Mouse (Mus musculus) limb, embryonic 10.5 days (tissue): ENCODE results near the gene Prr36. TPM values are rescaled to one million over a fixed set of nuclear protein-coding genes. Genes with fewer than 3 reads are reported as not detected.

Source experiments
- DNase-seq: peaks from one replicate; pipeline ENCODE4 v3.0.0-alpha.2; 2017; ENCODE audit warnings: low spot score
- H3K27ac ChIP-seq: fragments of 300-500 bp; sonication (generic); 2 replicates; pipeline ENCODE4 v1.5.1; 2016; ENCODE audit warnings: mild to moderate bottlenecking
- H3K27me3 ChIP-seq: fragments of 300-500 bp; sonication (generic); 2 replicates; pipeline ENCODE4 v1.6.1; 2016; ENCODE audit warnings: low read depth, mild to moderate bottlenecking; ENCODE audit not compliant: poor library complexity, severe bottlenecking
- H3K36me3 ChIP-seq: fragments of 300-500 bp; sonication (generic); 2 replicates; pipeline ENCODE4 v1.6.1; 2016; ENCODE audit warnings: mild to moderate bottlenecking, moderate library complexity
- H3K4me1 ChIP-seq: fragments of 300-500 bp; sonication (generic); 2 replicates; pipeline ENCODE4 v1.6.1; 2016
- H3K4me3 ChIP-seq: fragments of 300-500 bp; sonication (generic); 2 replicates; pipeline ENCODE4 v1.5.1; 2016; ENCODE audit warnings: mild to moderate bottlenecking, moderate library complexity
- H3K9me3 ChIP-seq: fragments of 300-500 bp; sonication (generic); replicated peaks from 2 replicates; pipeline ENCODE4 v1.6.1; 2016; ENCODE audit warnings: mild to moderate bottlenecking
- WGBS: fragments of 180-500 bp; shearing (Covaris S2); methylation state at CpG from one replicate; pipeline ENCODE4 v1.1.7; 2016; 5-methylcytosine and 5-hydroxymethylcytosine counted together
- polyA plus RNA-seq: library from polyadenylated mRNA; unstranded; fragments of >200 nt; fragmentation: Nextera tagmentation; extraction: Ambion mirVana; gene quantifications from 2 replicates; pipeline ENCODE4 v1.2.1, GENCODE M21; 2016

Gene Prr36
- polyA plus RNA-seq, 1 experiment from 2014 or later = 2.2 TPM

DNA sequence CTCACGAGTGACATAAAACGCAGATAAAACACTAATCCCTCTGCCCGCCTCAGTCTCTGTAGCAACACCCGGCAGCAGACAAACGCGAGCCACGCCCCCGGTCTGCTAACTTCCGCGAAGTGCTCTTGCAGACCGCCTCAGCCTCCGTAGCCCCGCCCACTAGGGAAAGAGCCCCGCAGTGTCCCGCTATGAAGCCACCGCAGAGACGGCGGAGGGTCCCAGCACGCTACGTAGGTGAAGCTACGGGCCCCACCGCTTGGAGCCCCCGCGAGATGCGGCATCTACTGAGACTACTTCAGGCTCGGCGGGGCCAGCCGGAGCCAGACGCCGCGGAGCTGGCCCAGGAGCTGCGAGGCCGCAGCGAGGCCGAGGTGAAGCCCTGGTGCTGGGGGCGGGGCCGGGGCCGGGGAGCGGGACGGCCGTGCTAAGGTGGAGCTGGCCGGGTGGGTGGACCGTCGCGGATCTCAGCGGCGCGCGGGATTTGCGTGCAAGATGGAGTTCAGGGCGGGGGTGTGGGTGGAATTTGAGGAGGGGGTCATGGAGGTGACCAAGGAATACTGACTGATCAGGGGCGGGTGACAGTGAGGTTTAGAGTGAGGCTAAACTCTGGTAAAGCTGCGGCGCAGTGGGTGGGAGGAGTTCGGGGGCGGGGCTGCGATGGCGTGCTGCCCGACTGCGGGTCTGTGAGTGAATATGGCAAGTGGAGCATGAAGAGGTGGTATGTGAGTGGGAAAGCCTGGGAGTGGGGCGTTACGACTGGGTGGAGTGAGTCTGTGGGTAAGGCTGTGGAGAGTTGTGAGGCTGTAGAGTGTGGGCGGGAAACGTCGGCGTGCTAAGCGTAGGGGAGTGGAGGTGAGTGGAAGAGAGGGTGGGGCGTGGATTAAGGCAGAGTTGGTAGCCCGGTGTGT is 35.9 kb upstream of the Prr36 start, which contains the start of gene Snapc2:
TSS of gene Snapc2 (plus strand) at position 147 of the 908 bp plus-strand sequence.
- H3K36me3 ChIP-seq = peaks cover 54% of the 10 kb centered on the region
- DNase-seq = peak; percentile 97
- peak within 1 kb of the TSS; percentile 95 for H3K27ac ChIP-seq
- peak within 1 kb of the TSS; percentile 91 for H3K4me3 ChIP-seq
- H3K9me3 ChIP-seq = no peaks in the 10 kb centered on the region
- 0 out of 2 replicates have a peak, but pooled peaks cover 10% of the 10 kb centered on the region for H3K27me3 ChIP-seq
- WGBS = under 1% methylated on average over 69 of the region's 69 CpGs
- H3K4me1 ChIP-seq = peaks cover 53% of the 10 kb centered on the region

DNA sequence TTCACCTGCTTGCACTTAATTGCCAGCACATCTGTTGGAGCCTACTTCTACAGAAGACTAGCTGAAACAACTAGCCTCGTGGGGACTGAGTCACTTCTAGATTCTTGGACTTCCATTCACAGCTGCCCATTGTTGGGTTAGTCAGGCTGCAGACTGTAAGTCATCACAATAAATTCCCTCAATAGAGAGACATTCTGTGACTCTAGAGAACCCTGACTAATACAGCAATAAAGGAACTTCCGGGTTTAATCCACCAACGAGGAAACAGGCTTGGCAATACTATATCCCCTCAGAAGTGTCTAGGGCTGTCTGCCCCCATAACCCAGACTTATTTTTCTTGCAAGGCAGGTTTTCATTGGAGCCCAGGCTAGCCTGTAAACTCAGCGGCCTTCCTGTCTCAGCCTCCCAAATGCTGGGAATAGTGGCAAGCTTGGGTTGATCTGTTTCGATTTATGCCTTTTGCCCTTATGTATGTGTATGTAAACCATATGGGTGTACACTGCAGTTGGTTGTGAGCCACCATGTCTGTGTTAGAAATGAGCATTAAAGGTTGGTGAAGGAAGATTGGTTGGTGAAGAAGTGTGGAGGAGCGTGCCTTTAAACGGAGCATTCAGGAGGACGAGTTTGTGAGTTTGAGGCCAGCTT is 35.0 kb upstream of the Prr36 start:
- peaks cover 44% of the 10 kb centered on the region for H3K4me1 ChIP-seq
- H3K27ac ChIP-seq = peak overlapping the region; percentile 95
- H3K36me3 ChIP-seq = peaks cover 56% of the 10 kb centered on the region

DNA sequence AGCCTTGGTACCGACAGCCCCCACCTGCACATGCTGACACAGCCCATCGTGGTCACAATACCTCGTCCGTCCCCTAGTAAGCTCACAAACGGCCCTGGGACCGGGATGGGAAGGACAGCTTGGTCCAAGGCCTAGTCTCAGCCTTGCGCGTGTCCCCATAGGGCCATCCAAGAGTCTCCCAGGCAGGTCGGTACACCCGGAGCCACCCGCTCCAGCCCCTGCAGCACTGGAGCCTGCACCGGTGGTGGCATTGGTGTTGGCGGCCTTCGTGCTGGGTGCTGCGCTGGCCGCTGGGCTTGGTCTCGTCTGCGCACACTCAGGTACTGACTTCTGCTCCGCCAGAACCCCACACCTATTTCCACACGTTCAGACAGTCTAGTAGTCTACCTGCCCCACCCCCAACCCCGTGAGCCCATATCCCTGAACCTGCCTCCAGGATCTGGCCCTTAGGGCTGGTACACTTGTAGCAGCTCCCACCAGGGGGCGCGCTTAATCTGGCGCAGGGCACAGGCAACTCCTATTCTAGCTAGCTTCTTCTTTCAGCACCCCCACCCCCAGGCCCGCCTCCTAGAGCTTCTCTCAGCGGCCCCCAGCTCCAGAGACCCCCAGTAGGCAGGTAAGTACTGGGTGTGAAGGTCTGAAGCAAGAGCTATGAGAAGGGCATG is 33.2 kb upstream of the Prr36 start:
- Histone ChIP-seq H3K27me3 (0 out of 2 replicates have a peak, but pooled peaks cover 10% of the 10 kb centered on the region), H3K27ac (peak overlapping the region; percentile 28; the same call in 1 of the 2 replicates), H3K4me1 (peaks cover 36% of the 10 kb centered on the region), H3K4me3 (no peak overlapping the region), H3K9me3 (no peaks in the 10 kb centered on the region), H3K36me3 (peaks cover 56% of the 10 kb centered on the region)
- DNase-seq = peak; percentile 87
- WGBS = 30% methylated on average over 26 of the region's 26 CpGs

More for the DNA sequence above, 35.0 kb upstream of the Prr36 start:
- no peak for DNase-seq
- Histone ChIP-seq H3K9me3 (no peaks in the 10 kb centered on the region), H3K4me3 (peak overlapping the region; percentile 91), H3K27me3 (0 out of 2 replicates have a peak, but pooled peaks cover 10% of the 10 kb centered on the region)
- 48% methylated on average over 8 of the region's 8 CpGs for WGBS

DNA sequence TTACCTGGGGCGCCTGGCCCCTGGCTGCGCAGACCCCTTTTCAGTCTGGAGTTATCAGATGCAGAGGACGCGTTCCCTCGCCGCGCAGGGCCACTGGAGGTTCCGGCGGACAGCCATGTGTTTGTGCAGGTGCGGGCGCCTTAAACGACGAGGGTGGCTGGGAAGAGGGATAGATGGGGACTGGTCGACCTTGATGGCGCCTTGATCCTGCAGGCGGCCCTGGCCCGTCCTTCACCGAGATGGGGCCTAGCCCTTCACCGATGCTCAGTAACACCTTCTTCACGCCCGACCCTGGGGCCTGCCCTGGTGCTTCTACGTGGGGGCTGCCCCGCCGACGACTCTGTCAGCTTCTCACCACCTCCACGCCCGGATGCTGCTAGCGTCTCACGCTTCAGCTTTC is 32.0 kb upstream of the Prr36 start:
- H3K36me3 ChIP-seq = peaks cover 56% of the 10 kb centered on the region
- DNase-seq = peak; percentile 72
- WGBS = 12% methylated on average over 29 of the region's 29 CpGs
- H3K9me3 ChIP-seq = no peaks in the 10 kb centered on the region
- H3K4me1 ChIP-seq = peaks cover 32% of the 10 kb centered on the region
- peak overlapping the region; percentile 29 for H3K4me3 ChIP-seq
- H3K27me3 ChIP-seq = 0 out of 2 replicates have a peak, but pooled peaks cover 10% of the 10 kb centered on the region
- peak overlapping the region; percentile 59 for H3K27ac ChIP-seq

DNA sequence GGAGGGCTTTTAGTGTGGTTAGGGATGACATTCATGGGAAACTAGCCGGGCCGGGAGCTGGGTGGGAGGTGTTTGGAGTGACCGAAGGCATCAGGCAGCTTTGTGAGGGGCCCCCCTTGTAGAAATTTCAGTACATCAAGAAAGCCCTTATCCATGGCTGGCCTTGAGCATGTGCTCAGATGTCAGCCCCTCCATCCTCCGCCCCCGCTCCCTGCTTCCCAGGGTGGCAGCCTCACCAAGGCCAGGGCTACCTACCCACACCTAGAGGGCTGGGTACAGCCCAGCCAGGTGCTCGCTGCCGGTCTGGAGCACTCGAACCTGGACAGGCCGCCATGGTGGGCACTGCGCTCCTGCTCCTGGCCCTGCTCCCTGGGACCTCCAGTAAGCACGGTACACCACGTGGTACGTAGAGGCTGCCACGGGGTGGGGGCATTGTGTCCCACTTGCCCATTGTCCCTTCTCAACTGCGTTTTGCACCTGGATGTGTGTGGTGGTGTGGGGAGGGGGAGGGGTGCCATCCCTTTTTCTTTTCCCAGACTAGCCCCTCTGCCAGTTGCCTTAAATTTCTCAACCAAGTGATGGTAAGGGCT is 30.8 kb upstream of the Prr36 start, which contains the start of gene Tgfbr3l:
TSS of gene Tgfbr3l (plus strand) at position 264 of the 590 bp plus-strand sequence.
- peaks cover 24% of the 10 kb centered on the region for H3K4me1 ChIP-seq
- peaks cover 66% of the 10 kb centered on the region for H3K36me3 ChIP-seq
- DNase-seq = no peak
- 0 out of 2 replicates have a peak, but pooled peaks cover 10% of the 10 kb centered on the region for H3K27me3 ChIP-seq
- H3K9me3 ChIP-seq = no peaks in the 10 kb centered on the region
- peak within 1 kb of the TSS; percentile 7; the same call in 1 of the 2 replicates for H3K4me3 ChIP-seq
- WGBS = 84% methylated on average over 15 of the region's 15 CpGs
- peak within 1 kb of the TSS; percentile 59; the same call in 1 of the 2 replicates for H3K27ac ChIP-seq

DNA sequence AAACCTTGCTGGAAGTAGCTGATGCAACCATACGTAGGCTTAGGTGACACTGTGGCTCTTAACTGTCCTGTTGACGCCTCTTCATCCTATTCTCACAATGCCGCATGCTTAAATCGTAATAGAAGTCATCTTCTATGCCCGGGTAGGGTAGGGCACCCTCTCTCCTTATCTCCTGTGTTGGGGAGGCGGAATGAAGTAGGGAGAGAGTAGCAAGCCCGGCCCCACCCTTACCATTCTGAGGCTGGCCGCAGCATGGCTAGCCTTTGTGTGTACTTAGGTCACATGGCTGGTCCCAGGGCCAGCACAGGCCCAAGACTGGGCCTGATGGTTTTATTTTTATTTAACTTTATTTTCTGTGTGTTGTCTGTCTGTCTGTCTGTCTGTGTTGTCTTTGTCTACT is 30.0 kb upstream of the Prr36 start:
- Histone ChIP-seq H3K4me3 (no peak overlapping the region), H3K4me1 (peaks cover 24% of the 10 kb centered on the region), H3K36me3 (peaks cover 74% of the 10 kb centered on the region), H3K9me3 (no peaks in the 10 kb centered on the region), H3K27me3 (0 out of 2 replicates have a peak, but pooled peaks cover 10% of the 10 kb centered on the region), H3K27ac (no peak overlapping the region)
- no peak for DNase-seq
- 92% methylated on average over 8 of the region's 8 CpGs for WGBS

DNA sequence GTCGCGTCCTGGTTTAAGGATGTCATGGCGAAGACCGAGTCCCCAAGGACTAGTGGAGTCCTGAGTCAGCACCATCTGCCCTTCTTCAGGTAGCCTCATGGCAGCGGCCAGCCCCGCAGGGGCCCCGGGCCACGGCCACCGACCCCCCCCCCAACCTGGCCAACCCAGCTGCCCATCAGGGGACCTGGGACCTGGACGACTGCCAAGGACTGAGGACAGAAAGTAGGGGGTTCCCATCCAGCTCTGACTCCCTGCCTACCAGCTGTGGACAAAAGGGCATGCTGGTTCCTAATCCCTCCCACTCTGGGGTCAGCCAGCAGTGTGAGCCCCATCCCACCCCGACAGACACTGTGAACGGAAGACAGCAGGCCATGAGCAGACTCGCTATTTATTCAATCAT is 28.5 kb upstream of the Prr36 start:
- WGBS = 82% methylated on average over 11 of the region's 13 CpGs
- peaks cover 23% of the 10 kb centered on the region for H3K4me1 ChIP-seq
- H3K27ac ChIP-seq = no peak overlapping the region
- H3K27me3 ChIP-seq = 0 out of 2 replicates have a peak, but pooled peaks cover 10% of the 10 kb centered on the region
- H3K4me3 ChIP-seq = no peak overlapping the region
- DNase-seq = no peak
- no peaks in the 10 kb centered on the region for H3K9me3 ChIP-seq
- peaks cover 89% of the 10 kb centered on the region for H3K36me3 ChIP-seq

DNA sequence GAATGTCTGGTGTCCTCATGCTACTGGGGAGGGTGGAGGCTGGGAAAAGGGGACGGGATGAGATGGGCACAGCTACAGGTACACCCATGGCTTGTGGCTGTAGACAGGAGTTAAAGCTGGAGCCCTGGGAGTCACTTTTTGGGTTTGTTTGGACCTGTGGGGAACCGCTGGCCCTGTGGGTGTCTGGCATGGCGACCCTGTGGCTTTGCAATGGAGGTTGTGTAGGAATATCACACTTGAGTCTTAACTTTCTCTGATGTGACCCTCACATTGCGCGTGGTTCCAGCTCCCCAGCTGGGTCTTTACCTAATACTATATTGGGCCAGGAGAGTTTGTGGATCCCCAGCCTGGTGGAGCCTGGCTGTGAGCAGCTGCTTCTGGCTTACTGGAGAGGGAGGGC is 27.8 kb upstream of the Prr36 start:
- DNase-seq = no peak
- no peak overlapping the region for H3K4me3 ChIP-seq
- H3K27me3 ChIP-seq = 0 out of 2 replicates have a peak, but pooled peaks cover 6% of the 10 kb centered on the region
- no peak overlapping the region for H3K27ac ChIP-seq
- peaks cover 20% of the 10 kb centered on the region for H3K4me1 ChIP-seq
- no peaks in the 10 kb centered on the region for H3K9me3 ChIP-seq
- 91% methylated on average over 5 of the region's 5 CpGs for WGBS
- H3K36me3 ChIP-seq = peaks cover 92% of the 10 kb centered on the region

DNA sequence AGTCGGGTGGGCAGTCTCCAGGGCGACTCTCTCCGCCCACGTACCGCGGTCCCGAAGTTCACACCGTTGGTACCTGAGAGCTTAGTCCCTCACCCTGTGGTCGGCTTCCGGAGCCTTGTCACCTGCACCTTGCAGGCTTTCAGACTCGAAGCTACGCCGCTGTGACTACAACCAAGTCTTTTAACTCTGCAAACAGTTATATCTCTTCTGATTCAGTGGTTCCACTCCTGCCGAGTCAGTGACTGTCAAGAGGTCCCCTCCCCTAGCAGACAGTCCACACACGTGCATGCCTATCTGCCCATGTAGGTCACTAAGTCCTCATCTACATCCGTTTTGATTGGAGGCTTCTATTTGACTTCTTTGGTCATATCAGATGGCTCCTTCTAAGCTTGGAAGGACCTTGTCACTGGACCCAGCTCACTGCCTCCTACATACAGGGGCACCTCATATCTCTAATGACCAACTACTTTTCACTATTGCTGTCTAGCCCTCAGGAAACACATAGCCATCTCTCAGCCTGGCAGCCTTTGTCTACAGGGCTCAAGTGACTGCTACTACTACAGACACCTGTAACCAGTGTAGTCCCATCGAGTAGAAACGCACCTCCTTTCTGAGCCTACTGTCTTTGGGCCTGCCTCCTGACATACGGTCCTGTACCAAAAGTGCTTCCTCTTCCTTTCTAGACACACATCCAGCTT is 22.1 kb upstream of the Prr36 start:
- no peaks in the 10 kb centered on the region for H3K9me3 ChIP-seq
- H3K27ac ChIP-seq = peak overlapping the region; percentile 97
- peak overlapping the region; percentile 85 for H3K4me3 ChIP-seq
- H3K36me3 ChIP-seq = peaks cover 42% of the 10 kb centered on the region
- no peak for DNase-seq
- peaks cover 9% of the 10 kb centered on the region; the same call in 1 of the 2 replicates for H3K27me3 ChIP-seq
- H3K4me1 ChIP-seq = peaks cover 19% of the 10 kb centered on the region
- 14% methylated on average over 19 of the region's 19 CpGs for WGBS

DNA sequence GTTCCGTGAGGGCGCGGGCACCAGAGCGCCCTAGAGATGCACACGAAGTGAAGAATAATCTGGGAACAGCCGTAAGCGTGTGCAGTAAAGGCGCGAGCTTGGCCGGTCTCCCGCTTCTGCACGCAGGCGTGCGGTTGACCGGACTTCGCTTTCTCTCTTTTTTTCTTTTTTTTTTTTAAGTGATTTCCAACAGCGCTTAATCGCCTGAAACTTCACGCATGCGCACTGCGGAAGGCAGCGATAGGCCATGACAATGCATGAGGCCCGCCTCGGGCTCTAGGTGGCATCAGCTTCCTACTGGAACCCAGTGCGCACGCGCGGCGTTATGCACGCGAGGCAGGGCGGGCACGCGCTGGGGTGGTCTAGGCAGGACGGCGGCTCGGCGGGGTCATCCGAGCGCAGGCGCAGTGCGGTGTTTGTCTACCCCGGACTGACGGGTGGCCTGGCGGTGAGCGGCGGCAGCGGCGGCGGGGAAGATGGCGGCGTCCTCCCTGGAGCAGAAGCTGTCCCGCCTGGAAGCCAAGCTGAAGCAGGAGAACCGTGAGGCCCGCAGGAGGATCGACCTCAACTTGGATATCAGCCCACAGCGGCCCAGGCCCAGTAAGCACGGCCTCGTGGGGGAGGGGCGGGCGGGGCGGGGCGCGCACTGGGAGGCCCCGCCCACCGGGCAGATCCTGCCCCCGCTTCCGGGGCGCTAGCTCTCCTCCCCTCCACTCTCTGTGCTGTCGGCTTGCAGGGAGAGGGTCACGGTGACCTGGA is 21.4 kb upstream of the Prr36 start, which contains the start of the genes Map2k7 and Gm49320:
TSS of gene Map2k7 (plus strand) at position 307 of the 759 bp plus-strand sequence.
TSS of gene Gm49320 (plus strand) at position 432 of the 759 bp plus-strand sequence.
- peaks cover 9% of the 10 kb centered on the region; the same call in 1 of the 2 replicates for H3K27me3 ChIP-seq
- WGBS = under 1% methylated on average over 68 of the region's 71 CpGs
- DNase-seq = peak; percentile 100
- H3K4me1 ChIP-seq = peaks cover 19% of the 10 kb centered on the region
- peak within 1 kb of the TSS; percentile 85 for H3K4me3 ChIP-seq
- H3K27ac ChIP-seq = peak within 1 kb of the TSS; percentile 97
- H3K9me3 ChIP-seq = no peaks in the 10 kb centered on the region
- H3K36me3 ChIP-seq = peaks cover 35% of the 10 kb centered on the region
